Mouse (Mus musculus) megakaryocyte, adult 5-6 weeks (primary cell): ENCODE data around the gene Grik4. TPM values are rescaled to one million over a fixed set of nuclear protein-coding genes. Genes with fewer than 3 reads are reported as not detected.

Experiments
- ATAC-seq: 2 replicates; pipeline ENCODE4 v1.8.0; 2016; ENCODE audit warnings: mild to moderate bottlenecking, inconsistent platforms; ENCODE audit not compliant: poor library complexity, severe bottlenecking
- total RNA-seq, 2 experiments: library from RNA; stranded (forward) in 1 of 2; stranded (reverse) in 1 of 2; fragments of 153-499, 151-499 nt in 1 of 2; fragments of 221-1000, 200-1000 nt in 1 of 2; gene quantifications; 2 replicates each; pipeline versions ENCODE4 v1.2.3 to v1.2.4; 2015 to 2017

Grik4 gene
- total RNA-seq, 2 experiments from 2014 or later, result not detected

DNA sequence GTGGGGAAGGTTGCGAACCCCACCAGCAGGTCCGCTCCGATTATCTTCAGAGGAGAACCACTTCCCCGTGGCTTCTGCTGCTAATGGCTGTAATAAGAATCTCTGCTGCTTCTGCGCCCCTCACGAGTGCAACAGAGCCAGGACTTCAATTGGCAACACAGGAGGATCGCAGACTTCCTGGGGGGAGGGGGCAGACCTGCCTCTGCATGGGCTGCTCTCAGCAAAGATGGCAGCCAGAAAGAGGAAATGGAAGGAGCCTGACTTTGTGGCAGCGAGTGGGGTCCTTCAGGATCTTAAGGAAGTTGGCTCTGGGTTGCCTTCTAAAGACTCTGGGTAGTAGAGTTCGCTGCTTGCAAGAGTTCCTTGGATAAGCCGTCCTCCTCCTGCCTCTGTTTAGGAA lies 329.9 kb downstream of the Grik4 start:
- no peak for ATAC-seq

DNA sequence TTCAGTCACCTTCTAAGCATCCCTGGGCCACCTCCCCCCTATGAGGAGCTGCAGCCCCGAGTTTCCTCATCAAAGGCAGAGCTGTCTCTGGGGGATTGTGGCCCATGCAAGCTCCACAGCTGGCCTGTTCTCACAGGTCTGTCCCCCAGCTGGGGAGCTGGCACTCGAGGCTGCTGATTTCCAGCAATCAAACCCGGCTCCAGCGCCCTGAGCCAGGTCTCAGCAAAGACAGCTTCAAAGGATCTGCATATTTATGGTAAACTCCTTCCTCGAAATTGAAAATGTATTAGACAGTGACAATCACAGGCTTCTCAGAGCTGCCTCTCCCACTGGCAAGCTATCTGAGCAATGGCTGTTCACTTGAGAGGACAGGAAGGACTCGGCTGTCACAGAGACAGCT lies 330.5 kb downstream of the Grik4 start:
- ATAC-seq, result no peak

DNA sequence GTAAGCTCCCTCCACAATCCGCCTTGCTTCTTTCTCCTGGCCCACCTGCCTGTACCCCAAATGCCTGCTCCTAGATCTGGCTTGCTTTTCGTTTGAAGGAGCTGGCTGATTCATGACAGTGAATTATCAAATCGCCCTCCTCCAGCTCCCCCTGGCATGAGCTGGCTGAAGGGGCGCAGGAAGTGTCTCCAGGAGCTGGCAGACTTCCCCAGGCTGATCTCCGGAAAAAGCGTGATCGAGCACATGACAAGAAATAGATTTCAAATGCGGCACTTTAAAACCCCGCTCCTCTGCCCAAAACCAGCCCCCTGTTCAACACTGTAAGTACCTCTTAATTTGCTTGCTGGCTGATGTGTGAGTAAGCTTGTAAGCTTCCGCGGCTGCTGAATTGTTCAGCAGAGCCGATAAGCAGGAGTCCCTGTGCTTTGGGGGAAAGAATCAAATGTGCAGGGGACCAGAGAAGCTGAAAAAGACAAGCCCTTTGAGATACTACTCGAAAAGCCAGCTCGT lies 331.8 kb downstream of the Grik4 start:
- no peak for ATAC-seq

DNA sequence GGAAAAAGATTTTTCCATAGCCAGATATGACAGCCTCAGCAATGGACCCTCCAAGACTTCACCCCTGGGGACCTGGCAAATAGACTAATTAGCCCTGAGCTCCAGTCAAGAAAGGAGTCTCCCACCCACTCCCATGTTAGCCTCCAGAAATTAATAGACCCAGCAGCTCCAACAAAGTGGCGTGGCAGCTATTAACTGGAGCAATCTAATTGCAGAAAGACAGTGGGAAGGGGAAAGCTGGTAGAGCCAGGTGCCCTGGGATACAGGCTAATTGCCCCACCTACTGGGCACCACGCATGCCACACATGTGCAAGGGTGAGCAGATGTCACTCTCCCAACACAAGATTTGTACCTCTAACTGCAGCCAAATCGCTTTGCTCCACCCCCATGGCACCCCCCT lies 342.8 kb downstream of the Grik4 start:
- ATAC-seq, result no peak

DNA sequence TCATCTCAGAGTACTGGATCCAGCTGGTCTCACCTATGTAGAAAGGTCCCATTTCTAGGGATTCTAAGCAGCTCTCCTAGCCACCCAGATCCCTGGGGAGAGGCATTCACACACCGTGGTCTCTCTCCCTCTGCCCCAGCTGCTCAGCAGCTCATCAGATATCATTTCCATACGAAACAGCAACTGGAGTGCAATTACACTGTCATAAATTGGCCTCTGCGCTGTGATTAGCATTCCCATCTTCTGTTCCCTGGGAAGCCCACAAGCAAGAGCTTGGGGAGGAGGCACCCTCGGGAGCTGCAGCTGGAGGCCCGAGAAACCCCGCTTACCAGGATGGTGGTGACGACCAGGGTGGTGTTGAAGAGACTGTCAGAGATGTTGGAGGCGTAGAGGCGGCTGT lies 346.8 kb downstream of the Grik4 start:
- no peak for ATAC-seq

DNA sequence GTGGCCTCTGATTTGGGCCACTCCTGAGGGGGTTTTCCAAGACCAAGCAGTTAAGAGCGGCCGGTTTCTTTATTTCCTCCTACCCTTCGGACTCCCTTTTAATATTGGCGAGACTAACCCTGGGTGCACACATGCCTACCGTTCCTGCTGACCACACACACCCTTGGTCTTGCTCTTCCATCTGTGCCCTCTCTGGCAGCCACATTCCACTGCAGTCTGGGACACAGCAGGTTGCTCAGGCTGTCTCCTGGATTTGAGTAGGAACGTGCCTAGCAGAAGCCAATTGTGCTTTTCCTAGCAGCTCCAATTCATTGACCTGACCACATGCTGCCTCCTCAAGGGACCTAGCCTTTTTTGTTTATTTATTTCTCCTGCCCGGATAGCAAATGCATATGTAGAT lies 365.8 kb downstream of the Grik4 start:
- ATAC-seq, result no peak

DNA sequence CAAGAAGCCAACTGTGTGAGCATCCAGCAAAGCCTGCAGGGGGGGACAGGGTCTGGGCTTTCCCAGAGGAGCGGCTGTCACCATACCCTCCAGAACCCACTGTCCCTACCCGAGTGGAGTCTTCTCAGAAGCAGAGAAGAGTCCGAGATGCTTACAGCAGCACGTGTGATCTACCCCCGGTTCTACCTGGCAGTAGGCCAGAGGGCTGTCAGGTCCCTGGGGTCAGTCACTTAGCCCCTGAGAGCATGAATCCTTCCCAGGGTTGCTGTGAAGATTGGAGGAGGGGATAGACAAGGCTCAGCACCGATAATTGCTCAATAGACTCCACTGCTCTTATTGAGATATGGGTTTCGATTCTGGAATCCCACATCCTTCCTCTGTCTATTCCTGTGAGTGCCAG lies 366.2 kb downstream of the Grik4 start:
- no peak for ATAC-seq

DNA sequence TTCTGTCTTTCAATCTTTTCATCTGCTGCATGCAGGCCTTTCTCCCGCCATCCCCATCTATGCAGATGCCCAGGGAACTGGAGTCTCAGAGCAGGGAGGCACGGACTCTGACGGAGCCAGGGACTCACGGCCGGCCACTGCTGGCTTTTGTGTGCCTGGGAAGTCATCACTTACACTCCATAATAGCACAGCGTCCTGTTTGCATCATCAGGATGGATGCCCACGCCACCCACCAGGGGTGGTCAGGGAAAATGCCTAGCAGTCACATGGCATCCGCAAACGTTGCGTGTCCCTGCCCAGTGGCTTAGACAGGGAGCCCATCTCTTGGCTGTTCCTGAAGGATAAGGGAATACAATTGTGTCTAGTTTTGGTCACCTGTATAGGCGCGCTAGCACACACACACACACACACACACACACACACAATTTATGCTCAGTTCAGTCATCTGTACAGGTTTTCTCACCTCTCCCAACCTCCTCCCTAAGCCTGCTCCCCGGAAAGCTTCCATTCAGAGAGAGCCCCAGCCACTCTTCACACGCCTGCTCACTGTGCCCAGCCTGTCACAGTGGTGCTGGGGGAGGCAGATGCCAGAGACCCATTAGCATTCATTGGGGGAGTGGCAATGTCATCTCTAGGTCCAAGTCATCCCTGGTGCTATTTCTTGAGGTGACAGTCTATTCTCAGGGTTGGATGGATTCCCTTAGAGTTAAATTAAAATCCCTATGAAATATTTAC lies 370.5 kb downstream of the Grik4 start:
- ATAC-seq, result no peak

DNA sequence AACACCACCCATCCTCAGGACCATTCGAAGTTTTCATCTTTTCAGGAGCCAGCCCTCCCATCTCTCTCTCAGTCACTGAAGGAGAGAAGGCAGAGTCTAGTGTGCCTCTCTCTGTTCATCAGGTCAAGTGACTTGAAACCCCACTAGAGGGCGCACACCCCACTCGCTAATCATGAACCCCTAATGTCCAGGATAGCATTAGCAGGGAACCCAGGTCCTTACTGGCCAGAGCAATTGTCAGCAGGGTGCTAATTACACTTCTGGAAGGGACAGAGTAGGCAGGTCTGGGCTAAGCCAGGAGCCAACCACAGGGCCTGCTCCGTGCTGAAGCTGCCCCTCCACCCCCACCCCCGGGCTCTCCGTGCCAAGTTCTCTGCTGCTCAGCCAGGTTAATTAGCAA lies 371.1 kb downstream of the Grik4 start:
- ATAC-seq, result peak; percentile 56

DNA sequence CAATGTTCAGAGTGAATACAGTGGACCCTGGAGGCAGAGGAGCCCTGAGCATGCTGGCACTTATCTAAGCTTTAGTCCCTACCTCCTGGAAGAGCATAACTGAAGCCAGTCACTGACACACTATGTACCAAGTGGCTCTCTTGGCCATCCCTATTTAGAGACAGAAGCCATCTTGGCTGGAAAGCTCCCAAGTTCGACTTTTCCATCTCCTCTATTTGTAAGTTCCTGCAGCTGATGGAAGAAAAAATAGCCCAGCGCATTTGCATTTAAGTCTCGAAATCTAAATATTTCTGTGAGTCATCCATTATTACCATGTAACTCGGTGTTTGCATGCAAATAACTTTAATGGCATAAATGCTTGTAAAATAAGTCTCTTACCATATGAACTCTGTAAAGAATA lies 378.4 kb downstream of the Grik4 start:
- ATAC-seq, result no peak

DNA sequence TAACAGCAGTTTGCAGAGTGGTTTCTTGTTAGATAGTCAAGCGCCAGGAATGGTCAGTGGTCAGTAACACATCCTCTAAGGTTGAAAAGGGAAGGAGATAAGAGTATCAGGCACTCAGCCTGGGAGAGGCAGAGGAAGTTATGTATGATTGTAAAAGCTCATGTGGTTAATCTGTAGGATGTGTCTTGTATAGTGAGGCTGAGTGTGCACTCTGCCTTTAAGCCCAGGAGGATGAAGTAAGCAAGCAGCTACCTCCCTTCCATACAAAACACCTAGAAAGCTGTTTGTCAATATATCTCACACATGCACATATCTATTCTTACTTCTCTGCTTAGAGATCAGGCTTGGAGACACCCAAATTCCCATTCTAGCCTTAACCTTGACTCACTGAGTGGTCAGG lies 389.1 kb downstream of the Grik4 start:
- no peak for ATAC-seq

DNA sequence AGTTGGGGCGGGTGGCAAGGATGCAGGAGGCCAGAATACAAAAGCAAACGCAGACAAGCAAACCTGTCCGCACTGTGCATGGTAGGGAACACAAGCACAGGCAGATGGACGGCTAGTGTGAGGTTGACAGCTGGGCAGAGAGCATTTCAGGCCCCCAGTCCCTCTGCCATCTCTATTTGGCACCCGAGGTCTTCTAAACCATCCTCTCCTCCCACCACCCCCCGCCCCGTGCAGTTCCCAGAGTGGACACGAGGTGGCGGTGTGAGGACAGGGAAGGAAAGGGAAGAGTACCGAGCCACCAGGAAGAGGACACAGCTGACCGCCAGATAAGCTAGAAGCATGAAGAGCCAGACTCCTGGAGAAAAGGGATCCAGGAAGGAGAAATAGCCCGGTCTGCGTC lies 394.2 kb downstream of the Grik4 start:
- ATAC-seq, result peak; percentile 75

DNA sequence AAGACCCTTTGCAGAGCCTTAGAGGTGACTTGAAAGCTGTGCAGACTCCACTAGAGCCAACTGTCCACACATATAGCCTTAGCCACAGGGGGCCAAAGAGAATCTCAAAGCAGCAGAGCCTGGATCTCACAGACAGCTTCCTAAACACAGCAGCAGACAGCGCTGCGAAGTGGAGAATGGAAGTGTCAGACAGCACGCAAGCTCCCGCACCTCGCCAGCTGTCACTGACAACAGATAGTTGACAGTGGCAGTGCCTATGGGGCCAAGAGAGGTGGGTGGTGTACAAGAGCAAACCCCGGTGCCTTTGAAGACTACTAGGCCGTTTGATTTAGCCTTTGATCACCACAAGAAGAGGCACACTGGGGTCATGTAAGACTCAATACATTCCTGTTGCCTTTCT lies 395.3 kb downstream of the Grik4 start:
- no peak for ATAC-seq

DNA sequence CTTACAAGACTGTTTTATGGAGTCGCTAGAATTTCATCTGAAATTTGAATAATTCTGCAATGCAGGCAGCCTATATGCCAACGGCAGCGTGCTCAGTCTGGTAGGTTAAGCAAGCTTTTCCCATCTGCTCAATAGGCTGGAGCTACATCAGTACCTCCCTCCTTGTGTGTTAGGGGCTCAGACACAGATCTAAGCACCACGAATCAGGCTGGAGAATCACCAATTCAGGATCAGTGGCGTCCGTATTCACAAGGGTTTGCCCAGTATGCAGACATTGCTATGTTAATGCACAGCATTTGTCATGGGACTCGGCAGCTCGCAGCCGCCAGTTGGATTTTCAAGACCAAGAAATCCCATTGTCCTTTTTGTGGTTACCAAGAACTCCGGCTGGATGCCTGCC lies 399.8 kb downstream of the Grik4 start:
- ATAC-seq, result no peak

DNA sequence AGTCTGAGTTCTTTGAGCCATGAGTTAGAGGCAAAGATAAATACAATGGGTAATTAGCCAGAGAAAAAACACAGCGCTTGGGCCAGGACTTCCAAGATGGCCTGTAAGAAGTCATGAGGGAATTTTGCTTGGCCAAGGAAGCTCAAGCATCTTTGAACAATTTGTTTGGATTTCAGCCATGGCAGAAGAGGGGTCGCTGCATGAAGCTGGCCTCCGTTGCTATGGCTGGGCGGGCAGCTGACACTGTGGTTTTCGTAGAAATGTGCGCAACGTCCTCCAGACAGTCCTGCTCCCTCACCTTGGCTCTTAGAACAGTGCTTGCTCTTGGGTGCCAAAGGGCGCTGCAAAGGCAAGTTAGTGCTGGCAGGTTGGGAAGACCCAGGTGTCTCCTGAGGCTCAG lies 410.8 kb downstream of the Grik4 start:
- ATAC-seq, result no peak

DNA sequence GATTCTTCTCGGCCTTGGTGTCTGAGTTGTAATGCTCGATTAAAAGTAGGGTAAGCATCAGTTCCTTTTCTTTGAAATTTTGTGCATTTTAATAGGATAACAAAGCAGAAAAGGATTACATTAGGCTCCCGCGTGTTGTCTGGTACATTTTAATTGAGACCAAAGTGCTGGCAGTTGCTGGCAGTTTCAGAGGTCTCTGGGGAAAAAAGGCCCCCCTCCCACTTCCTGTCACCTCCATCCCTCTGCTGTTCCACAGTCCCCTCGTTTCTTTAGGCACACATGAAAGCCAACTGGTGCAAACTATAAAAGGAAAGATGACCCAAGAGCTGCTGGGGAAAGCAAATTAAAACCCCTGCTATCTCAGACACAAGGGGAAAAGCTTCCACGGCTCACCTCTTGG lies 411.3 kb downstream of the Grik4 start:
- no peak for ATAC-seq

DNA sequence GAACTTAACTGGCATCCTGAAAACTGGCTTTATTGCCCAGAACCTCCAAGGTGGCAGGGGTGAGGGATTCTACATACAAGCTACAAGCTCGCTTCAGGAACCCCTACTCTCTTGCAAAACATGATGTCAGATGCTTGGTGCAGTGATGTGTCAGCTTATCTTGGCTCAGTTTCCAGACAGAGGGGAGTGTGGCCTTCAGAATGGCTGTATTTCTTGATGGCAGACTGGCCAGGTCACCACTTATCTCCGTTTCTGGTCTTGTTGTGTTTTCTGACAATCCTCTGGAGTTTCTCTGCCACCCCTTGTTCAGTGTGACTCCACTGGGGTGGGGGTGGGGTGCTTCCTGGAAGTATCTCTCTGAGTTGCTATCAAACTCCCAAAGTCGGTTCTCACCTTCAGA lies 412.3 kb downstream of the Grik4 start:
- no peak for ATAC-seq

DNA sequence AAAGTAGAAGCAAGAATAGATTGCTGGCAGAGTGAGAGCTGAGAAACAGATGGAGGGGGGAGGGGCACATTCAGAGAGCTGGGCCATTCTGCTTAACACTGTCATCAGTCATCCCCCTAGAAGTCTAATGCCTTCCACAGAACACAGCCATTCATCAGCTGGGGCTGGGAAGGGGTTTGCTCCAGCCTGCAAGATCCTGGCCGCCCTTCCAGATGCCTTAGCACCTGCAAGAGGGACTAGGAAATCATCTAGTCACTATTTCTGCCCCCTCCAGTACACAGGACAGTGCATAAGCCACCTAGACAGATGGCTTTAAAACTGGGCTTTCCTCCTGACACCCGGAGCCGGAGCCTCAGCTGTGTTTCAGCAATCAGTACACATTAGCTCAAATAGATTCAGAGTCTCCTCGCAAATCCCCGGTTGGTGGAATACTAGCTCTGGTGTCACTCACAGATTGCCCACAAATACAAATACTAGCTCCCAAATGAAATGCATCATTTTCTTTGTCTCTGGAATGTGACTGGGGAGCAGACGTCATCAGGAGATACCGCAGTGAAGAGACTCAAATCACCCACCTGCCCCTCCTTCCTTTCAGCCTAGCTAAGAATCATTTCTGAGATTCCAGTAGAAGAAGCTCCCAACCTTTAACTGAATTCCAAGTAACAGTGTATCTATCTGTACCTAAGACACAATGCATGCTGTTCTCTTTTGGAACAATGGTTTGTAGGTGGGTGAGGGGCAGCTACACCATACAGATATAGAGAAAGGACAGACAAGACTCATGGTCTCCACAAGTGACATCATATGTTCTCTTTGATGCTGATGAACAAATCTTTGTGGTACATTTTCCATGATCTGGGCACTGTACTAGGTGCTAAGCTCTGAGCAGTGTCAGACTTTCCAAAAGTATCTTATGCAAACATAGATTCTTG lies 413.8 kb downstream of the Grik4 start:
- no peak for ATAC-seq

DNA sequence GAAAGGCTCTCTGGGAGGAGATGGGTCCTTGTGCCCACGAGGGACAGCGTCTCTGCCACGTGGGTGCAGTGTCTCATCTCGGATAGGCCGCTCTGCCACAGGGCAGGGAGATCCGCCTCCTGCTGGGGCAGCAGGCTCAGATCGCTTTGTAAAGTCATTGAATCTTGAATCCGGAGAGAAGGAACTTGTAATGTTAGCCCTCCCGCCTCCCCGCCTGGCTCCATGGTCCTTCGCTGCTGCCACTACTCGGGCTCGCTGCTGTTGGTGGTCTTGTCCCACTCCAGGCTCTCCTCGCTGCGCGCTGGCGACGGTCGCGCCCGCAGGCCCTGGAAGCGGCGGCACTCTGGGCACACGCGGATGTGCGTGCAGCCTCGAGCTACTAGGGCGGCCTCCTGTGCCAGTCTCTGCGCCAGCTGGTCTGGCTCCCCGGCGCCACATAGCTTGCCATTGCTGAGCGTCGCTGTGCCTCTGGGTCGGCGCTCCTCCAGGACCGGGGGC lies 423.7 kb downstream of the Grik4 start:
- no peak for ATAC-seq

DNA sequence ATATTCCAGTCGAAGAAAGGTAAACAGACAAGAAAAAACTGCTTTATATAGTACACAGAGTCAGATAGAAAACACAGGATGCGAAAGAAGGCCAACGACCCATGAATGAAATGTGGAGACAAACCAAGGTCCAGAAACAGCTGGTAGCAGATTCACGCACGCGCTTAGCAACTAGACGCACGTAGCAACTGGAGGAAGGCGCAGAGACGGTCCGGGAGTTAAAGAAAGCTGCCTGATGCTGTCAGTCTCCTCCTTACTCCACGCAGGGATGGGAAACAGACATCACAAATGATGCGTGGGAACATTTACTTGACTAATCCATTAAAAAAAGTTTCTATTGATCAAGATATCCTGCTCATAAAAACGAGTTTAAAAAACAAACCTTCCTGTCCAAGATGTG lies 426.1 kb downstream of the Grik4 start:
- no peak for ATAC-seq

DNA sequence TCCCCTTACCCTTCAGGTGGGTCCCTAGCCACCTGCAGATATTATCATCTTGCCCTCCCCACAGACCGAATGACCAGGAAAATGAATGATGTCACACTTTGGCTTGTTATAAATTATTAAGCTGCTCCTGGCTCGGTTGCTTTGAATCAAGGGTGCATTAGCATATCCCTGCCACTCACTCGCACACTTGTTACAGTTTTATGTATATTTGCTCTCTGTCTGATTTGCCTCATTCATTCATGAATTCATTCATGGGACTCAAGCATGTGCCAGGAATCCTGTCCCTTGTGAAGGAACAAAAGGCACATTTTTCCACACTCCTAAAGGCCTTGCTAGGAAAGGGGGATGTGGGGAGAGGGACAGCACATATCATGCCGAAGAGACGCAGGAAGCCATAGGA lies 431.1 kb downstream of the Grik4 start:
- ATAC-seq, result no peak

DNA sequence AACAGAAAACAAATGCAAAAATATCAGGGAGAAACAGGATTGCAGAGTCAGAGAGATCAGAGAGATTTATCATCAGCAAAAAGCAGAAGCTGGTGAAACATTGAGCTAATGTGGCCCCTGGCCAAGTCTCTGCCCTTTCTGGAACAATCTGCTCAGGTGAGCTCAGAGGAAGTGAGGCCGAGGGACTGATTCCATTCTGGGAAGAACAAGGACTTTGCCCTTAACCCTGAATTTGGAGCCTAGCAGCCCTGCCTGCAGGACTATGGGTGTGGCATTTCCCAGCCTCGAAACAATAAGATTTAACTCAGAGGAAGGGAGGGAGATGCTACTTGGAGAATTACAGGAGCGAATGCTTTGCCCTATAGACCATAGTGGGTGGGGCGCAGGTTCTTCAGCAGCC lies 432.0 kb downstream of the Grik4 start:
- ATAC-seq, result no peak
